Mouse (Mus musculus) intestine, postnatal 0 days (tissue): ENCODE results near the gene Hadha. TPM values are rescaled to one million over a fixed set of nuclear protein-coding genes. Genes with fewer than 3 reads are reported as not detected.

Source experiments
- ATAC-seq: fragments of 200-750 bp; cut with Nextera tagmentation; 2 replicates; pipeline ENCODE4 v1.8.0; 2017; ENCODE audit warnings: mild to moderate bottlenecking, moderate TSS enrichment, moderate library complexity
- H3K27ac ChIP-seq: fragments of 300-500 bp; sonication (generic); 2 replicates; pipeline ENCODE4 v1.5.1; 2014; ENCODE audit warnings: mild to moderate bottlenecking, low read depth, low read length, moderate library complexity
- H3K27me3 ChIP-seq: fragments of 300-500 bp; sonication (generic); replicated peaks from 2 replicates; pipeline ENCODE4 v1.6.1; 2014; ENCODE audit warnings: low read length, mixed read lengths; ENCODE audit not compliant: control insufficient read depth, insufficient read depth
- H3K36me3 ChIP-seq: fragments of 300-500 bp; sonication (generic); 2 replicates; pipeline ENCODE4 v1.6.1; 2014; ENCODE audit warnings: mild to moderate bottlenecking, moderate library complexity; ENCODE audit not compliant: control insufficient read depth, insufficient read depth
- H3K4me1 ChIP-seq: fragments of 300-500 bp; sonication (generic); replicated peaks from 2 replicates; pipeline ENCODE4 v1.6.1; 2014; ENCODE audit warnings: antibody characterized with exemption, low read length, mixed read lengths; ENCODE audit not compliant: control insufficient read depth, insufficient read depth
- H3K4me2 ChIP-seq: fragments of 300-500 bp; sonication (generic); replicated peaks from 2 replicates; pipeline ENCODE4 v1.6.1; 2014; ENCODE audit warnings: low read depth, mild to moderate bottlenecking, moderate library complexity
- H3K4me3 ChIP-seq: fragments of 300-500 bp; sonication (generic); 2 replicates; pipeline ENCODE4 v1.5.1; 2014; ENCODE audit warnings: low read depth, low read length
- H3K9ac ChIP-seq: fragments of 300-500 bp; sonication (generic); 2 replicates; pipeline ENCODE4 v1.6.1; 2014; ENCODE audit warnings: mild to moderate bottlenecking, low read depth, low read length
- H3K9me3 ChIP-seq: fragments of 300-500 bp; sonication (generic); 2 replicates; pipeline ENCODE4 v1.6.1; 2016; ENCODE audit warnings: mixed run types; ENCODE audit not compliant: control insufficient read depth
- CTCF ChIP-seq: sonication (generic); IDR thresholded peaks from 2 replicates; pipeline ENCODE4 v1.5.1; 2016; ENCODE audit warnings: low read depth, mild to moderate bottlenecking, control low read depth, antibody characterized with exemption, moderate library complexity
- WGBS: fragments of 180-500 bp; shearing (Covaris S2); extraction: QIAGEN DNeasy Blood & Tissue Kit; methylation state at CpG from one replicate; pipeline ENCODE4 v1.1.7; 2014; 5-methylcytosine and 5-hydroxymethylcytosine counted together
- polyA plus RNA-seq: library from polyadenylated mRNA; unstranded; fragments of >200 nt; fragmentation: Nextera tagmentation; extraction: Ambion mirVana; gene quantifications from 2 replicates; pipeline ENCODE4 v1.2.1, GENCODE M21; 2015

Hadha gene
- polyA plus RNA-seq, 1 experiment from 2014 or later: 307 TPM

- Histone ChIP-seq H3K9me3 (no peaks in the 10 kb centered on the region), H3K4me3 (no peak overlapping the region), H3K27me3 (no peaks in the 10 kb centered on the region), H3K27ac (no peak overlapping the region), H3K36me3 (peaks cover 69% of the 10 kb centered on the region), H3K9ac (no peak overlapping the region), H3K4me2 (no peak overlapping the region), H3K4me1 (0 out of 2 replicates have a peak, but pooled peaks cover 3% of the 10 kb centered on the region)
- no peak for TF ChIP-seq CTCF
- 82% methylated on average over 6 of the region's 6 CpGs for WGBS
- no peak for ATAC-seq
These were observed 8.4 kb downstream of the Hadha start for GRCm38 (mm10) chr5:30146526-30146925.

GRCm38 (mm10) chr5:30138193-30138592, 16.8 kb downstream of the Hadha start:
- no peak overlapping the region for H3K4me3 ChIP-seq
- H3K36me3 ChIP-seq: peaks cover 84% of the 10 kb centered on the region
- WGBS: 85% methylated on average over 4 of the region's 4 CpGs
- no peak for ATAC-seq
- no peak for TF ChIP-seq CTCF
- no peaks in the 10 kb centered on the region for H3K27me3 ChIP-seq
- H3K27ac ChIP-seq: no peak overlapping the region
- no peak overlapping the region for H3K4me2 ChIP-seq
- no peaks in the 10 kb centered on the region for H3K9me3 ChIP-seq
- no peak overlapping the region for H3K9ac ChIP-seq
- H3K4me1 ChIP-seq: no peaks in the 10 kb centered on the region

GRCm38 (mm10) chr5:30137271-30137670, 17.7 kb downstream of the Hadha start:
- H3K36me3 ChIP-seq: peaks cover 84% of the 10 kb centered on the region

GRCm38 (mm10) chr5:30135711-30136231, 19.2 kb downstream of the Hadha start:
- Histone ChIP-seq H3K4me2 (no peak overlapping the region), H3K9ac (no peak overlapping the region), H3K9me3 (no peaks in the 10 kb centered on the region), H3K27ac (no peak overlapping the region), H3K4me1 (no peaks in the 10 kb centered on the region), H3K27me3 (no peaks in the 10 kb centered on the region), H3K36me3 (peaks cover 80% of the 10 kb centered on the region), H3K4me3 (no peak overlapping the region)
- TF ChIP-seq CTCF: no peak
- WGBS: 92% methylated on average over 11 of the region's 11 CpGs
- no peak for ATAC-seq

More at GRCm38 (mm10) chr5:30137271-30137670, 17.7 kb downstream of the Hadha start:
- ATAC-seq: no peak
- Histone ChIP-seq H3K9me3 (no peaks in the 10 kb centered on the region), H3K9ac (no peak overlapping the region), H3K4me3 (no peak overlapping the region), H3K4me2 (no peak overlapping the region), H3K4me1 (no peaks in the 10 kb centered on the region), H3K27me3 (no peaks in the 10 kb centered on the region), H3K27ac (no peak overlapping the region)
- TF ChIP-seq CTCF: no peak
- WGBS: 91% methylated on average over 9 of the region's 9 CpGs

DNA sequence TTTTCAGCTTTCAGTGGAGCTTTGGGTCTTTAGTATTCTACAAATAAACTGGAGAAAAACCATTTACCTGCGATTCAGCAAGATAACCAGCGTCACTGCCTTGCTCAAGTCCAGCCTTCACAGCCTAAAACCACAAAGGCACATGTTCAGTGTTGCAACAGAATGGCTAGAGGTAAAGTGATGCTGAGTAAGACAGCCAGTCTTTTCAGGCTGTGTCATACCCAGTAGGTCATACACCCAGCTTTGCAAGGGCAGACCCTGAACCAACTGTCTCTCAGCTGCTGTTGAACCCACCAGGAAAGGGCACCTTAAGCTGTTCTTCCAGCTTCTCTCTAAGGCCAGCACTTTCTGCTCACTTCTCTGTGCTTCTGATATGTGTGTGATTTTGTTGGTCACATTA, 22.8 kb downstream of the Hadha start:
- TF ChIP-seq CTCF: no peak
- WGBS: 88% methylated on average over 2 of the region's 2 CpGs
- H3K9me3 ChIP-seq: no peaks in the 10 kb centered on the region
- H3K4me3 ChIP-seq: no peak overlapping the region
- H3K4me2 ChIP-seq: no peak overlapping the region
- no peak overlapping the region for H3K9ac ChIP-seq
- H3K27me3 ChIP-seq: no peaks in the 10 kb centered on the region
- H3K27ac ChIP-seq: no peak overlapping the region
- H3K36me3 ChIP-seq: peaks cover 78% of the 10 kb centered on the region
- H3K4me1 ChIP-seq: no peaks in the 10 kb centered on the region
- ATAC-seq: no peak

GRCm38 (mm10) chr5:30131246-30131645, 23.7 kb downstream of the Hadha start:
- 84% methylated on average over 4 of the region's 4 CpGs for WGBS
- no peak overlapping the region for H3K4me3 ChIP-seq
- H3K4me2 ChIP-seq: no peak overlapping the region
- H3K9ac ChIP-seq: no peak overlapping the region
- no peak for TF ChIP-seq CTCF
- H3K27me3 ChIP-seq: no peaks in the 10 kb centered on the region
- H3K4me1 ChIP-seq: no peaks in the 10 kb centered on the region
- H3K27ac ChIP-seq: no peak overlapping the region
- ATAC-seq: no peak
- H3K9me3 ChIP-seq: no peaks in the 10 kb centered on the region
- peaks cover 85% of the 10 kb centered on the region for H3K36me3 ChIP-seq

DNA sequence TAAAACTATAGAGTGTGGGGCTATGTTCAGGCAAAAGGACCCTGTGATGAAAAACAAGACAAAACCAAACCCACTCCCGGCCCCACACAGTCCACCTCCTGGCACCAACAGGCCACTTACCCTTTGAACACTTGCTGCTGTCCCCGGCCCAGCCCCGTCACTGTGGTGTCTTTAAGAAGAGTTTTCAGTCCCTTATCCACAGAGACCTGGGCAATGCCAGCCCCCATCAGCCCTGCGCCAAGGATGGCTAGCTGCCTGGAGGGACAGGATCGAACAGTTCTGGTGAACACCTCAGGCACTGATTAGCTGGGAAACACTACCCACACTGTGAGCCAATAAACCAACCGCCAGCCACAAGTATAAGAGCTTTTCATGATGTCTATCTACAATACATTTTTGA, 26.3 kb downstream of the Hadha start:
- Histone ChIP-seq H3K4me2 (no peak overlapping the region), H3K27me3 (no peaks in the 10 kb centered on the region), H3K9me3 (no peaks in the 10 kb centered on the region), H3K4me3 (no peak overlapping the region), H3K4me1 (no peaks in the 10 kb centered on the region), H3K36me3 (peaks cover 82% of the 10 kb centered on the region), H3K27ac (no peak overlapping the region), H3K9ac (no peak overlapping the region)
- no peak for TF ChIP-seq CTCF
- WGBS: 97% methylated on average over 6 of the region's 6 CpGs
- no peak for ATAC-seq
